Mouse (Mus musculus): ENCODE data around the gene Trir. TPM values are rescaled to one million over a fixed set of nuclear protein-coding genes. Genes with fewer than 3 reads are reported as not detected.

Gene Trir
- polyA plus RNA-seq, 2 experiments, result 135 to 168 TPM

DNA sequence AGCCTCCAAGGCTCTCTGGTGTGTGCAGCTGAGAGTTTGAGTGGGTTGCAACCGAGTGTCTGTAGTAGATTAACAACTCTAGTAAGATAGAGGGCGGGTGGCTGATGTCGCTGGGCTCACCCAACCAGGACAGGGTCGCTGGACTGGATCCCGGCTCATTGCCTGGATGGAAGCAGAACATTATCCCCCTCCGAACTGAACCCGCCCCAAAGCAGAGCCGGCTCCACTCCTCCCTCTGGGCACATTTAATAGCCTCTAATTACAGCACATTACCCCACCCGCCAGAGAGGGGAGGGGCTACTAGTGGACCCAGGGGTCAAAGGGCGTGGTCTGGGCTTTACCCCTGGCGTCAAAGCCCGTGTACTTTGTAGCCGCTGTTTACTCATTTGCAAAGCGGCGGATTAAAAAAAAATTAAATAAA is 37.3 kb upstream of the Trir start:
- WGBS, result 6% methylated on average over 15 of the region's 15 CpGs
- H3K27me3 ChIP-seq (ENCODE audit: control insufficient read depth, insufficient read depth, low read length), result no peaks in the 10 kb centered on the region
- DNase-seq (ENCODE audit: low spot score) (no peak), ATAC-seq (ENCODE audit: low FRiP score, low read depth) (no peak)
- TF ChIP-seq POLR2A (IDR thresholded peaks at IDR 0.05; ENCODE audit: borderline replicate concordance, extremely low read depth, insufficient read depth, insufficient read length), result no peak
- no peaks in the 10 kb centered on the region for H3K36me3 ChIP-seq (ENCODE audit: control insufficient read depth, insufficient read depth, low read length)
- peak overlapping the region; percentile 75 for H3K4me2 ChIP-seq (replicated peaks; ENCODE audit: low read depth, low read length, severe bottlenecking)
- no peak overlapping the region for H3K9ac ChIP-seq (ENCODE audit: low read depth, low read length, severe bottlenecking)
- no peaks in the 10 kb centered on the region for H3K9me3 ChIP-seq (ENCODE audit: control insufficient read depth, low read length)
- H3K4me1 ChIP-seq (ENCODE audit: control insufficient read depth, insufficient read depth, low read length), result peaks cover 21% of the 10 kb centered on the region
- H3K4me3 ChIP-seq (replicated peaks; ENCODE audit: low read length), result 0 out of 2 replicates have a peak overlapping the region, but pooled peaks have one; percentile 67
- H3K27ac ChIP-seq (replicated peaks; ENCODE audit: low read depth, low read length), result no peak overlapping the region

DNA sequence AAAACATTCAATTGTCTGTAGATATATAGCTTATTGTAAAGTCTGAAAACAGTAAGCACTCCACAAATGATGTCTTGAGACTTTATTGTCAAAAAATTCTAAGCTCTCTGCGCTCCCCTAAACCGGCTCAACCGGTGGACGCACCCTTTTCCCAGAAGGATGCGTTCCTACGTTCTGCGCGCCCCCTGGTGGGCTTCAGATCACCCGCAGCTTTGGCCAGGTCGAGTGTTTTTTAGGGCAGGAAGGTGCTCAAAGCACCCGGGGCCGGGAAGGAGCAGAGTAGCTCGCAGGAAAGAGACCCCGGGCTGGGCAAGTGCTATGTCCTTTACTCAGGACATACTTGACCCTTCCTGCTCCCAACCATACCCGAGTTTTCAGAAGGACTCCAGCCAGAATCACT is 36.8 kb upstream of the Trir start:
- TF ChIP-seq POLR2A (IDR thresholded peaks at IDR 0.05; ENCODE audit: borderline replicate concordance, extremely low read depth, insufficient read depth, insufficient read length), result no peak
- H3K4me1 ChIP-seq (ENCODE audit: control insufficient read depth, insufficient read depth, low read length), result peaks cover 16% of the 10 kb centered on the region
- H3K36me3 ChIP-seq (ENCODE audit: control insufficient read depth, insufficient read depth, low read length), result 0 out of 2 replicates have a peak, but pooled peaks cover 3% of the 10 kb centered on the region
- ATAC-seq (ENCODE audit: low FRiP score, low read depth) (peak; percentile 69), DNase-seq (ENCODE audit: low spot score) (peak; percentile 89)
- H3K27me3 ChIP-seq (ENCODE audit: control insufficient read depth, insufficient read depth, low read length), result no peaks in the 10 kb centered on the region
- H3K9me3 ChIP-seq (ENCODE audit: control insufficient read depth, low read length), result no peaks in the 10 kb centered on the region
- peak overlapping the region; percentile 75 for H3K4me2 ChIP-seq (replicated peaks; ENCODE audit: low read depth, low read length, severe bottlenecking)
- H3K4me3 ChIP-seq (replicated peaks; ENCODE audit: low read length), result peak overlapping the region; percentile 67
- H3K27ac ChIP-seq (replicated peaks; ENCODE audit: low read depth, low read length), result peak overlapping the region; percentile 44; the same call in 1 of the 2 replicates
- WGBS, result under 1% methylated on average over 15 of the region's 15 CpGs
- peak overlapping the region; percentile 69 for H3K9ac ChIP-seq (ENCODE audit: low read depth, low read length, severe bottlenecking)

DNA sequence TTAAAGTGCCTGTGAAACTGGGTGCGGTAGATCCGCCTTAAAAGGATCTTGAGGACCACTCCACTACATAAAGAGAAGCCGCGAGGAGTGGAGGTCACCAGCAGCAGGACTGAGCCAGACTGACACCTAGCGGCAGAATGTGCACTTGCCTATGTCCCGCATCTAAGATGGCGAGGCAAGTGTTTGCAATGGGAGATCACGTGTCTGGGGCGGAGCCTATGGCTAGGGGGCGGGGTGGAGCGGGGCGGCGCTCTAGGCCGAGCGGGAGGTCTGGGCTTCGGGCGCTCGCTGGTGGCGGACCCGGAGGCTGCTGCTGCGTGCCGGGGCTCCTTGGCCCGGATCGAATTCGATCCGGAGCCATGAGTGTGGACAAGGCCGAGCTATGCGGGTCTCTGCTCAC is 36.3 kb upstream of the Trir start, which contains the start of gene Hook2:
Gene Hook2 (plus strand): TSS at position 255 of the 400 bp plus-strand sequence.
- peak within 1 kb of the TSS; percentile 44; the same call in 1 of the 2 replicates for H3K27ac ChIP-seq (replicated peaks; ENCODE audit: low read depth, low read length)
- no peaks in the 10 kb centered on the region for H3K27me3 ChIP-seq (ENCODE audit: control insufficient read depth, insufficient read depth, low read length)
- H3K4me1 ChIP-seq (ENCODE audit: control insufficient read depth, insufficient read depth, low read length), result peaks cover 11% of the 10 kb centered on the region
- H3K9ac ChIP-seq (ENCODE audit: low read depth, low read length, severe bottlenecking), result peak within 1 kb of the TSS; percentile 69
- 5% methylated on average over 26 of the region's 28 CpGs for WGBS
- H3K4me2 ChIP-seq (replicated peaks; ENCODE audit: low read depth, low read length, severe bottlenecking), result peak within 1 kb of the TSS; percentile 75
- no peaks in the 10 kb centered on the region for H3K9me3 ChIP-seq (ENCODE audit: control insufficient read depth, low read length)
- H3K4me3 ChIP-seq (replicated peaks; ENCODE audit: low read length), result peak within 1 kb of the TSS; percentile 67
- 0 out of 2 replicates have a peak, but pooled peaks cover 6% of the 10 kb centered on the region for H3K36me3 ChIP-seq (ENCODE audit: control insufficient read depth, insufficient read depth, low read length)
- peak; percentile 98 for DNase-seq (ENCODE audit: low spot score)
- peak; percentile 70; the same call in 1 of the 2 replicates for TF ChIP-seq POLR2A (IDR thresholded peaks at IDR 0.05; ENCODE audit: borderline replicate concordance, extremely low read depth, insufficient read depth, insufficient read length)
- peak; percentile 94 for ATAC-seq (ENCODE audit: low FRiP score, low read depth)

DNA sequence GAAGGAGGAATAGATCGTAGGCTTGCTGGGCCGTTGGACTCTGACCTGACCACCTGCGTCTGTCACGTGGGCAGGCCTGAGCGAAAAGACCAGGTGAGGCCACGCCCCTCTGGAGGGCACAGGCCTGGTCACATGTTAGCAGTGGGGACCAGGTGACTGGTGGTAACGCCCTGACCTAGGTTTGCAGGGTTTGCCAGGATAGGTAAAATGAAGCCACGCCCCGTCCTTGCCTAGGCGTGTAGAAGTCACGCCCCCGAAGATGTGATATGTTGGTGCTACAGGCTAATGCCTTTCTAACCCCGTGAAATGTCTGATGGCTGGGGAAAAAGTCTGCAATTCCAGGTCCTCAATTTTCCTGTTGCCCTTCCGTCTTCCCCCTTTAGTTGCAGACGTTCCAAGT is 35.8 kb upstream of the Trir start:
- H3K27ac ChIP-seq (replicated peaks; ENCODE audit: low read depth, low read length), result 0 out of 2 replicates have a peak overlapping the region, but pooled peaks have one; percentile 43
- peak overlapping the region; percentile 69 for H3K9ac ChIP-seq (ENCODE audit: low read depth, low read length, severe bottlenecking)
- H3K4me3 ChIP-seq (replicated peaks; ENCODE audit: low read length), result peak overlapping the region; percentile 67
- TF ChIP-seq POLR2A (IDR thresholded peaks at IDR 0.05; ENCODE audit: borderline replicate concordance, extremely low read depth, insufficient read depth, insufficient read length), result no peak
- peaks cover 8% of the 10 kb centered on the region for H3K4me1 ChIP-seq (ENCODE audit: control insufficient read depth, insufficient read depth, low read length)
- ATAC-seq (ENCODE audit: low FRiP score, low read depth), result peak; percentile 19; the same call in 1 of the 2 replicates
- H3K36me3 ChIP-seq (ENCODE audit: control insufficient read depth, insufficient read depth, low read length), result 0 out of 2 replicates have a peak, but pooled peaks cover 6% of the 10 kb centered on the region
- peak overlapping the region; percentile 75 for H3K4me2 ChIP-seq (replicated peaks; ENCODE audit: low read depth, low read length, severe bottlenecking)
- no peaks in the 10 kb centered on the region for H3K9me3 ChIP-seq (ENCODE audit: control insufficient read depth, low read length)
- WGBS, result 1% methylated on average over 15 of the region's 15 CpGs
- H3K27me3 ChIP-seq (ENCODE audit: control insufficient read depth, insufficient read depth, low read length), result no peaks in the 10 kb centered on the region
- peak; percentile 79 for DNase-seq (ENCODE audit: low spot score)

DNA sequence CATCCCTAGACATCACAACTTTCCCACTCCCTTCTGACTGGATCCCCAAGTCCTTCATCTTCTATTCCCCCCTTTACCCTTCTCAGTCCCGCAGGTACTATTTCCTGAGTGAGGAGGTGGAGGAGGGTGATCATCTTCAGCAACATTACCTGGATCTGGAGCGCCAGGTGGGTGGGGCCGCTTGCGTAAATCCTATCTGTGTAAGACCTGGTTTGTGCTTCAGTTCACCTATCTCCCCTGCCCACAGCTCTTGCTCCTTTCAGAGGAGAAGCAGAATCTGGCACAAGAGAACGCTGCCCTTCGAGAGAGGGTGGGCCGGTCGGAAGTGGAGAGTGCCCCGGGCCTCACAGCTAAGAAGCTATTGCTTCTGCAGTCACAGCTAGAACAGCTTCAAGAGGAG is 32.2 kb upstream of the Trir start:
- ATAC-seq (ENCODE audit: low FRiP score, low read depth) (no peak), DNase-seq (ENCODE audit: low spot score) (no peak)
- Histone ChIP-seq H3K27ac (replicated peaks; ENCODE audit: low read depth, low read length) (no peak overlapping the region), H3K4me2 (replicated peaks; ENCODE audit: low read depth, low read length, severe bottlenecking) (no peak overlapping the region), H3K27me3 (ENCODE audit: control insufficient read depth, insufficient read depth, low read length) (no peaks in the 10 kb centered on the region), H3K4me1 (ENCODE audit: control insufficient read depth, insufficient read depth, low read length) (peaks cover 6% of the 10 kb centered on the region), H3K36me3 (ENCODE audit: control insufficient read depth, insufficient read depth, low read length) (0 out of 2 replicates have a peak, but pooled peaks cover 6% of the 10 kb centered on the region), H3K9me3 (ENCODE audit: control insufficient read depth, low read length) (no peaks in the 10 kb centered on the region), H3K9ac (ENCODE audit: low read depth, low read length, severe bottlenecking) (no peak overlapping the region), H3K4me3 (replicated peaks; ENCODE audit: low read length) (no peak overlapping the region)
- 91% methylated on average over 9 of the region's 9 CpGs for WGBS
- no peak for TF ChIP-seq POLR2A (IDR thresholded peaks at IDR 0.05; ENCODE audit: borderline replicate concordance, extremely low read depth, insufficient read depth, insufficient read length)
